Mouse (Mus musculus) kidney, adult 2 months (tissue): ENCODE measurements around the gene Plekhb2. TPM values are rescaled to one million over a fixed set of nuclear protein-coding genes. Genes with fewer than 3 reads are reported as not detected.

Experiments used
- DNase-seq: peaks from one replicate; pipeline ENCODE4 v3.0.0; 2021
- H3K27ac ChIP-seq: fragments of 200-500 bp; 2 replicates; pipeline ENCODE4 v1.5.1; 2012; ENCODE audit warnings: low read depth, low read length, control low read depth, inconsistent platforms; ENCODE audit not compliant: insufficient read depth
- H3K27me3 ChIP-seq: fragments of 200-500 bp; replicated peaks from 2 replicates; pipeline ENCODE4 v1.6.1; 2012; ENCODE audit warnings: mild to moderate bottlenecking, moderate library complexity, low read length, inconsistent platforms; ENCODE audit not compliant: control insufficient read depth, insufficient read depth
- H3K36me3 ChIP-seq: fragments of 200-500 bp; 2 replicates; pipeline ENCODE4 v1.6.1; 2012; ENCODE audit warnings: mild to moderate bottlenecking, moderate library complexity, low read length, inconsistent platforms; ENCODE audit not compliant: control insufficient read depth, insufficient read depth
- H3K4me1 ChIP-seq: fragments of 200-500 bp; 2 replicates; pipeline ENCODE4 v1.6.1; 2011; ENCODE audit warnings: low read length; ENCODE audit not compliant: control insufficient read depth, insufficient read depth
- H3K4me3 ChIP-seq: fragments of 200-500 bp; 2 replicates; pipeline ENCODE4 v1.5.1; 2011; ENCODE audit warnings: mild to moderate bottlenecking, low read depth, low read length, control low read depth; ENCODE audit not compliant: insufficient read depth
- CTCF ChIP-seq: fragments of 200-500 bp; conservative IDR thresholded peaks from 2 replicates; pipeline ENCODE4 v1.5.1; 2011; ENCODE audit warnings: low read depth, mild to moderate bottlenecking, control low read depth, low read length, moderate library complexity, mixed read lengths; ENCODE audit not compliant: insufficient read depth, insufficient read length
- POLR2A ChIP-seq: fragments of 200-500 bp; IDR thresholded peaks from one replicate; pipeline ENCODE4 v1.6.1; 2011; ENCODE audit warnings: low read depth, low read length, control low read depth
- WGBS: fragments of 180-500 bp; shearing (Covaris S2); methylation state at CpG from one replicate; pipeline ENCODE4 v1.1.7; 2018; 5-methylcytosine and 5-hydroxymethylcytosine counted together
- polyA plus RNA-seq: library from polyadenylated mRNA; depleted of rRNA; stranded (reverse); fragments of >200 nt; gene quantifications from 2 replicates; pipeline ENCODE4 v1.2.3, GENCODE M21; 2012

Gene Plekhb2
- polyA plus RNA-seq, 1 experiment, result 227 TPM

- TF ChIP-seq POLR2A (no peak), CTCF (peak; percentile 98)
- WGBS, result 61% methylated on average over 10 of the region's 10 CpGs
- H3K36me3 ChIP-seq, result peaks cover 3% of the 10 kb centered on the region
Measured at GRCm38 (mm10) chr1:34866815-34867573, 17.2 kb downstream of the Plekhb2 start.

GRCm38 (mm10) chr1:34867574-34867955, 17.8 kb downstream of the Plekhb2 start:
- no peak overlapping the region for H3K27ac ChIP-seq
- WGBS, result 94% methylated on average over 5 of the region's 5 CpGs
- no peak for DNase-seq
- TF ChIP-seq POLR2A, result no peak
- TF ChIP-seq CTCF, result no peak
- H3K4me3 ChIP-seq, result no peak overlapping the region
- no peaks in the 10 kb centered on the region for H3K27me3 ChIP-seq
- H3K4me1 ChIP-seq, result peaks cover 7% of the 10 kb centered on the region; the same call in 1 of the 2 replicates
- H3K36me3 ChIP-seq, result peaks cover 3% of the 10 kb centered on the region

More at GRCm38 (mm10) chr1:34866815-34867573, 17.2 kb downstream of the Plekhb2 start:
- peak; percentile 94 for DNase-seq
- H3K27me3 ChIP-seq, result no peaks in the 10 kb centered on the region
- H3K27ac ChIP-seq, result no peak overlapping the region
- no peak overlapping the region for H3K4me3 ChIP-seq
- peaks cover 9% of the 10 kb centered on the region; the same call in 1 of the 2 replicates for H3K4me1 ChIP-seq

DNA sequence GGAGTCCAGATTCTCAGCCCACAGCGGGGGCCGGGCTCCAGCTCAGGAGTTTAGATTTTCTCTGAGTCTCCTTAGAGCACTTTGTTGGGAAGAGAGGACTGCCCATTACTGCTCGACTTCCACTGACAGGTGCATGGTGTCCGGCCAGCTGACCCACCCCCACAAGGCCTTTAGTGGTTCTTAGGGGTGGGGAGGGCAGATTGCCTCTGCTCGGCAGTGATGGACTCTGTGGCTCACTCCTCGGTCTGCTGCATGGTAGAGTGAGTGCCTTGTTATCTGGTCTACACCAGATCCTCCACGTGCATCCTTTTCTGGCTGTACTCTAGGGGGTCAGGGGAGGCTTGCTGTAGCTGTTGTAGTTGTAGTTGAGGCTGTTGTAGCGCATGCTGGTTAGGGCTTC, 18.6 kb downstream of the Plekhb2 start:
- WGBS, result 93% methylated on average over 8 of the region's 8 CpGs
- Histone ChIP-seq H3K36me3 (peaks cover 3% of the 10 kb centered on the region), H3K27ac (no peak overlapping the region), H3K27me3 (no peaks in the 10 kb centered on the region), H3K4me3 (no peak overlapping the region), H3K4me1 (peaks cover under 1% of the 10 kb centered on the region; the same call in 1 of the 2 replicates)
- TF ChIP-seq CTCF (no peak), POLR2A (no peak)
- DNase-seq, result no peak

- H3K36me3 ChIP-seq, result peaks cover 3% of the 10 kb centered on the region; the same call in 1 of the 2 replicates
- no peaks in the 10 kb centered on the region for H3K27me3 ChIP-seq
- no peak for TF ChIP-seq CTCF
- TF ChIP-seq POLR2A, result no peak
- no peak overlapping the region for H3K4me3 ChIP-seq
- 95% methylated on average over 16 of the region's 16 CpGs for WGBS
- H3K27ac ChIP-seq, result no peak overlapping the region
- H3K4me1 ChIP-seq, result no peaks in the 10 kb centered on the region
- DNase-seq, result no peak
Measured at GRCm38 (mm10) chr1:34869231-34869630, 19.5 kb downstream of the Plekhb2 start.

DNA sequence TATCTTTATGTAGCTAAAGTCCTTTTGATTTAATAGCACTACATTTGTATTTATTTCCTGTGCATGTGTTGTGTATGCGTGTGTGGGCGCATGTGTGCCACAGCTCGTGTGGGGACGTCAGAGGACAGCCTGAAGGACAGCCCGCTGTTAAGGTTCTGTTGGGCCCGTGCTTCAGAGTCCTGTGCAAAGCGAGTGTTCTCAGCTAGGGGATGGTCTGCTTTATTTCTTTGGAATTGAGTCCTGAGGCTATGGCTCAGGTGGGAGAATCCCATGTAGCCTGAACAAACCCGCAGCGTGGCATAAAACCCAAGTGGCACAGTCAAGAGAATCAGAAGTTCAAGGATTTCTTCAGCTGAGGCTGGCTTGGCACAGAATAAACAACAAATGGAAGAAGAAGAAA, 21.4 kb downstream of the Plekhb2 start:
- Histone ChIP-seq H3K4me3 (no peak overlapping the region), H3K36me3 (peaks cover 6% of the 10 kb centered on the region), H3K27ac (no peak overlapping the region), H3K27me3 (no peaks in the 10 kb centered on the region), H3K4me1 (no peaks in the 10 kb centered on the region)
- 97% methylated on average over 9 of the region's 9 CpGs for WGBS
- no peak for TF ChIP-seq POLR2A
- DNase-seq, result no peak

- Histone ChIP-seq H3K4me3 (no peak overlapping the region), H3K36me3 (peaks cover 14% of the 10 kb centered on the region), H3K27me3 (no peaks in the 10 kb centered on the region), H3K27ac (no peak overlapping the region), H3K4me1 (no peaks in the 10 kb centered on the region)
- DNase-seq, result no peak
- TF ChIP-seq POLR2A, result no peak
- no peak for TF ChIP-seq CTCF
- WGBS, result 90% methylated on average over 5 of the region's 5 CpGs
Measured at GRCm38 (mm10) chr1:34873551-34873950, 23.8 kb downstream of the Plekhb2 start.

GRCm38 (mm10) chr1:34879611-34880010, 29.8 kb downstream of the Plekhb2 start:
- WGBS, result 78% methylated on average over 6 of the region's 6 CpGs
- H3K27me3 ChIP-seq, result no peaks in the 10 kb centered on the region
- H3K36me3 ChIP-seq, result peaks cover 11% of the 10 kb centered on the region
- TF ChIP-seq POLR2A (no peak), CTCF (no peak)
- H3K4me3 ChIP-seq, result no peak overlapping the region
- no peaks in the 10 kb centered on the region for H3K4me1 ChIP-seq
- H3K27ac ChIP-seq, result no peak overlapping the region
- no peak for DNase-seq
